Mouse (Mus musculus): Measurements from ENCODE around the gene Rsph6a. TPM values are rescaled to one million over a fixed set of nuclear protein-coding genes. Genes with fewer than 3 reads are reported as not detected.
"Not testable (repeated sequence)": the region's sequence is repeated elsewhere in the genome, so short reads cannot be mapped to it uniquely, and the experiment has no call there.

Gene Rsph6a
- polyA plus RNA-seq, 1 experiment from 2014 or later: not detected

DNA sequence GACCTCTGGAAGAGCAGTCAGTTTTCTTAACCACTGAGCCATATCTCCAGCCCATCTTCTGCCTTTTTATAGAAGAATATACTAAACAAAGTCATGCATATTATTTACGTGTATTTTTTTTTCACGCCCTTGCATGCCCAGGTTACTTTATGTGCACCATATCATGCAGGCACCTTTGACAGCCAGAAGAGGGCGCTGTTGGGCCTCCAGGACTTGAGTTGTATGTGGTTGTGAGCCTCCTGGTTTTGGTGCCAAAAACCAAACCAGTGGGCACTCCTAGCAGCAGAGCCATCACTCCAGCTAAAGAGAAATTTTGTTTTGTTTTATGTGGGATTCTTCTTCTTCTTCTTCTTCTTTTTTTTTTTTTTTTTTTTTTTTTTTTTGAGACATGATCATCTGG lies 15.0 kb downstream of the Rsph6a start:
- Histone ChIP-seq H3K27me3 (ENCODE audit: control insufficient read depth, insufficient read depth, low read length) (peaks cover 23% of the 10 kb centered on the region), H3K9me3 (ENCODE audit: control insufficient read depth, low read length) (no peaks in the 10 kb centered on the region), H3K4me1 (replicated peaks; ENCODE audit: control insufficient read depth, insufficient read depth, low read length) (no peaks in the 10 kb centered on the region), H3K27ac (ENCODE audit: low read depth, low read length) (no peak overlapping the region), H3K4me2 (replicated peaks; ENCODE audit: low read depth, low read length) (no peak overlapping the region), H3K36me3 (ENCODE audit: control insufficient read depth, insufficient read depth, low read length) (no peaks in the 10 kb centered on the region), H3K9ac (ENCODE audit: low read depth, low read length) (no peak overlapping the region), H3K4me3 (ENCODE audit: low read depth, low read length) (no peak overlapping the region)
- DNase-seq (ENCODE audit: low spot score) (no peak), ATAC-seq (ENCODE audit: low FRiP score) (no peak)
- WGBS: 52% methylated on average over 3 of the region's 3 CpGs

DNA sequence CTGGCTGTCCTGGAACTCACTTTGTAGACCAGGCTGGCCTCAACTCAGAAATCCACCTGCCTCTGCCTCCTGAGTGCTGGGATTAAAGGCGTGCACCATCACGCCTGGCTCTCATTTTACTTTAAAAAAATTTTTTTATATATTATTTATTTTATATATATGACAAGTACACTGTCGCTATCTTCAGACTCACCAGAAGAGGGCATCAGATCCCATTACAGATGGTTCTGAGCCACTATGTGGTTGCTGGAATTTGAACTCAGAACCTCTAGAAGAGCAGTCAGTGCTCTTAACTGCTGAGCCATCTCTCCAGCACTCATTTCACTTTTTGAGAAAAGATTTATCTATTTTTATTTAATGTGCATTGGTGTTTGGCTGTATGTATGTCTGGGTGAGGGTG lies 16.5 kb downstream of the Rsph6a start:
- H3K27me3 ChIP-seq (ENCODE audit: control insufficient read depth, insufficient read depth, low read length); ATAC-seq (ENCODE audit: low FRiP score); H3K4me2 ChIP-seq (replicated peaks; ENCODE audit: low read depth, low read length); DNase-seq (ENCODE audit: low spot score); H3K4me1 ChIP-seq (replicated peaks; ENCODE audit: control insufficient read depth, insufficient read depth, low read length); H3K9me3 ChIP-seq (ENCODE audit: control insufficient read depth, low read length); H3K4me3 ChIP-seq (ENCODE audit: low read depth, low read length); H3K9ac ChIP-seq (ENCODE audit: low read depth, low read length); H3K27ac ChIP-seq (ENCODE audit: low read depth, low read length); H3K36me3 ChIP-seq (ENCODE audit: control insufficient read depth, insufficient read depth, low read length): not testable (repeated sequence)
- WGBS: 60% methylated on average over 3 of the region's 3 CpGs

DNA sequence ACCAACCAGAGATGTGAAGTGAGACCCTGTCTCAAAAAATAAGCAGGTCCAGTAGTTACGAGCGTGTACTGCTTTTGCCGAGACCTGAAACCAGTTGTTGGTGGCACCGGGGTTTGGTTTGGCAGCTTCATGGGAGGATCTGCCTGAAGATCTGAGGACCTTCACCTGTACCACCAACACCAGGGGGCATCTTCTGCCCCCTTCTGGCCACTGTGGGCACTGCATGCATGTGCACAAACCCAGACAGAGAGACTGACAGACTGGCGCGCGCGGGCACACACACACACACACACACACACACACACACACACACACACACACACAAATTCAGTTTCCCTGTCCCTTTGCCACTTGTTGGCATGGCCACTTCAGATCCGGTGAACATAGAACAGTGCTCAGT lies 19.0 kb downstream of the Rsph6a start:
- 82% methylated on average over 9 of the region's 9 CpGs for WGBS
- H3K4me2 ChIP-seq (replicated peaks; ENCODE audit: low read depth, low read length): no peak overlapping the region
- H3K4me1 ChIP-seq (replicated peaks; ENCODE audit: control insufficient read depth, insufficient read depth, low read length): peaks cover 11% of the 10 kb centered on the region
- no peak overlapping the region for H3K27ac ChIP-seq (ENCODE audit: low read depth, low read length)
- H3K36me3 ChIP-seq (ENCODE audit: control insufficient read depth, insufficient read depth, low read length): peaks cover 3% of the 10 kb centered on the region; the same call in 1 of the 2 replicates
- no peaks in the 10 kb centered on the region for H3K9me3 ChIP-seq (ENCODE audit: control insufficient read depth, low read length)
- H3K4me3 ChIP-seq (ENCODE audit: low read depth, low read length): no peak overlapping the region
- no peak for DNase-seq (ENCODE audit: low spot score)
- H3K9ac ChIP-seq (ENCODE audit: low read depth, low read length): no peak overlapping the region
- no peaks in the 10 kb centered on the region for H3K27me3 ChIP-seq (ENCODE audit: control insufficient read depth, insufficient read depth, low read length)
- ATAC-seq (ENCODE audit: low FRiP score): no peak

- Histone ChIP-seq H3K27ac (ENCODE audit: low read depth, low read length) (no peak overlapping the region), H3K4me2 (replicated peaks; ENCODE audit: low read depth, low read length) (no peak overlapping the region), H3K9ac (ENCODE audit: low read depth, low read length) (no peak overlapping the region), H3K36me3 (ENCODE audit: control insufficient read depth, insufficient read depth, low read length) (peaks cover 8% of the 10 kb centered on the region; the same call in 1 of the 2 replicates), H3K4me1 (replicated peaks; ENCODE audit: control insufficient read depth, insufficient read depth, low read length) (peaks cover 11% of the 10 kb centered on the region), H3K9me3 (ENCODE audit: control insufficient read depth, low read length) (no peaks in the 10 kb centered on the region), H3K4me3 (ENCODE audit: low read depth, low read length) (no peak overlapping the region), H3K27me3 (ENCODE audit: control insufficient read depth, insufficient read depth, low read length) (no peaks in the 10 kb centered on the region)
- DNase-seq (ENCODE audit: low spot score): no peak
- no peak for ATAC-seq (ENCODE audit: low FRiP score)
- WGBS: 93% methylated on average over 6 of the region's 6 CpGs
Observed at GRCm38 (mm10) chr7:19074494-19074893, 20.0 kb downstream of the Rsph6a start.

DNA sequence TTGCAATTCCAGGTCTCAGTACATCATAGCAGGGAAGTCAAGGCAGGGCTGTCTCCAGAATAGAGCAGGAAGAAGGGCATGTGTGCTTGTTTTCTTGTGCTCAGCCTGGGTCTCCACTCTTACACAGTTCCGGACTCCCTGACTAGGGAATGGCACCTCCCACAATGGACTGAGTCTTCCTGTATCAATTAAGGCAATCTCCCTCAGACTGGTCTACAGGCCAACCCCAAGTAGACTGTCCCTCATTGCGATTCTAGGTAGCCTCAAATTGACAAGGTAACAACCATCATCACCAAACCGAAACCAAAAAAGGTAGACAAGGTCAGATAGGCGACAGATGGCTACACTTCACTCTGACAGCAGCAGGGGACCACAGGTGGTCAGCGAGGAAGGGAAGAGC lies 20.7 kb downstream of the Rsph6a start:
- WGBS: 59% methylated on average over 5 of the region's 5 CpGs
- H3K4me1 ChIP-seq (replicated peaks; ENCODE audit: control insufficient read depth, insufficient read depth, low read length): peaks cover 11% of the 10 kb centered on the region

GRCm38 (mm10) chr7:19075723-19076585 lies 21.5 kb downstream of the Rsph6a start, which contains the start of gene Dmwd:
Gene Dmwd, plus strand, starts transcription at chr7:19076227.
- Histone ChIP-seq H3K4me3 (ENCODE audit: low read depth, low read length) (peak within 1 kb of the TSS; percentile 99), H3K4me1 (replicated peaks; ENCODE audit: control insufficient read depth, insufficient read depth, low read length) (peaks cover 11% of the 10 kb centered on the region), H3K9me3 (ENCODE audit: control insufficient read depth, low read length) (no peaks in the 10 kb centered on the region), H3K9ac (ENCODE audit: low read depth, low read length) (peak within 1 kb of the TSS; percentile 99), H3K36me3 (ENCODE audit: control insufficient read depth, insufficient read depth, low read length) (peaks cover 16% of the 10 kb centered on the region), H3K27ac (ENCODE audit: low read depth, low read length) (peak within 1 kb of the TSS; percentile 53), H3K4me2 (replicated peaks; ENCODE audit: low read depth, low read length) (peak within 1 kb of the TSS; percentile 90), H3K27me3 (ENCODE audit: control insufficient read depth, insufficient read depth, low read length) (no peaks in the 10 kb centered on the region)
- 1% methylated on average over 69 of the region's 91 CpGs for WGBS
- peak; percentile 99 for ATAC-seq (ENCODE audit: low FRiP score)
- peak; percentile 99 for DNase-seq (ENCODE audit: low spot score)

More for the DNA sequence above, 20.7 kb downstream of the Rsph6a start:
- ATAC-seq (ENCODE audit: low FRiP score) (0 out of 2 replicates have a peak, but pooled peaks have one; percentile 6), DNase-seq (ENCODE audit: low spot score) (no peak)
- H3K27me3 ChIP-seq (ENCODE audit: control insufficient read depth, insufficient read depth, low read length): no peaks in the 10 kb centered on the region
- H3K4me3 ChIP-seq (ENCODE audit: low read depth, low read length): peak overlapping the region; percentile 22
- H3K9ac ChIP-seq (ENCODE audit: low read depth, low read length): no peak overlapping the region
- peaks cover 14% of the 10 kb centered on the region for H3K36me3 ChIP-seq (ENCODE audit: control insufficient read depth, insufficient read depth, low read length)
- peak overlapping the region; percentile 38 for H3K4me2 ChIP-seq (replicated peaks; ENCODE audit: low read depth, low read length)
- no peaks in the 10 kb centered on the region for H3K9me3 ChIP-seq (ENCODE audit: control insufficient read depth, low read length)
- peak overlapping the region; percentile 30; the same call in 1 of the 2 replicates for H3K27ac ChIP-seq (ENCODE audit: low read depth, low read length)

- Histone ChIP-seq H3K9me3 (ENCODE audit: control insufficient read depth, low read length) (no peaks in the 10 kb centered on the region), H3K9ac (ENCODE audit: low read depth, low read length) (peak overlapping the region; percentile 99), H3K27ac (ENCODE audit: low read depth, low read length) (peak overlapping the region; percentile 53), H3K36me3 (ENCODE audit: control insufficient read depth, insufficient read depth, low read length) (peaks cover 16% of the 10 kb centered on the region), H3K4me3 (ENCODE audit: low read depth, low read length) (peak overlapping the region; percentile 99), H3K27me3 (ENCODE audit: control insufficient read depth, insufficient read depth, low read length) (no peaks in the 10 kb centered on the region), H3K4me2 (replicated peaks; ENCODE audit: low read depth, low read length) (peak overlapping the region; percentile 90), H3K4me1 (replicated peaks; ENCODE audit: control insufficient read depth, insufficient read depth, low read length) (peaks cover 11% of the 10 kb centered on the region)
- ATAC-seq (ENCODE audit: low FRiP score) (no peak; the same call in 1 of the 2 replicates), DNase-seq (ENCODE audit: low spot score) (peak; percentile 41)
- WGBS: under 1% methylated on average over 22 of the region's 22 CpGs
Observed at GRCm38 (mm10) chr7:19076586-19076991, 22.1 kb downstream of the Rsph6a start.

GRCm38 (mm10) chr7:19077761-19078160 lies 23.3 kb downstream of the Rsph6a start:
- Histone ChIP-seq H3K27ac (ENCODE audit: low read depth, low read length) (no peak overlapping the region), H3K27me3 (ENCODE audit: control insufficient read depth, insufficient read depth, low read length) (no peaks in the 10 kb centered on the region), H3K4me2 (replicated peaks; ENCODE audit: low read depth, low read length) (peak overlapping the region; percentile 90), H3K9me3 (ENCODE audit: control insufficient read depth, low read length) (no peaks in the 10 kb centered on the region), H3K9ac (ENCODE audit: low read depth, low read length) (no peak overlapping the region), H3K4me1 (replicated peaks; ENCODE audit: control insufficient read depth, insufficient read depth, low read length) (peaks cover 11% of the 10 kb centered on the region), H3K4me3 (ENCODE audit: low read depth, low read length) (no peak overlapping the region), H3K36me3 (ENCODE audit: control insufficient read depth, insufficient read depth, low read length) (peaks cover 16% of the 10 kb centered on the region)
- WGBS: 84% methylated on average over 14 of the region's 14 CpGs
- DNase-seq (ENCODE audit: low spot score) (no peak), ATAC-seq (ENCODE audit: low FRiP score) (no peak)

- DNase-seq (ENCODE audit: low spot score) (no peak), ATAC-seq (ENCODE audit: low FRiP score) (no peak)
- H3K9ac ChIP-seq (ENCODE audit: low read depth, low read length): no peak overlapping the region
- H3K27me3 ChIP-seq (ENCODE audit: control insufficient read depth, insufficient read depth, low read length): no peaks in the 10 kb centered on the region
- H3K36me3 ChIP-seq (ENCODE audit: control insufficient read depth, insufficient read depth, low read length): peaks cover 16% of the 10 kb centered on the region
- H3K4me1 ChIP-seq (replicated peaks; ENCODE audit: control insufficient read depth, insufficient read depth, low read length): peaks cover 11% of the 10 kb centered on the region
- H3K27ac ChIP-seq (ENCODE audit: low read depth, low read length): no peak overlapping the region
- H3K9me3 ChIP-seq (ENCODE audit: control insufficient read depth, low read length): no peaks in the 10 kb centered on the region
- WGBS: 94% methylated on average over 3 of the region's 3 CpGs
- no peak overlapping the region for H3K4me2 ChIP-seq (replicated peaks; ENCODE audit: low read depth, low read length)
- 0 out of 2 replicates have a peak overlapping the region, but pooled peaks have one; percentile 6 for H3K4me3 ChIP-seq (ENCODE audit: low read depth, low read length)
Observed at GRCm38 (mm10) chr7:19078732-19079131, 24.2 kb downstream of the Rsph6a start.
